Mouse (Mus musculus) heart, adult 2 months (tissue): ENCODE data around the gene Tnk1.

Experiments used
- CTCF ChIP-seq: fragments of 200-600 bp; IDR thresholded peaks from 2 replicates; pipeline ENCODE4 v1.8.1; 2022; ENCODE audit warnings: antibody characterized with exemption, mild to moderate bottlenecking, moderate library complexity
- EP300 ChIP-seq: fragments of 200-500 bp; IDR thresholded peaks from 2 replicates; pipeline ENCODE4 v1.6.1; 2011; ENCODE audit warnings: low read depth, low read length, control low read depth; ENCODE audit not compliant: insufficient read depth
- POLR2A ChIP-seq: fragments of 200-500 bp; IDR thresholded peaks from 2 replicates; pipeline ENCODE4 v1.6.1; 2011; ENCODE audit warnings: mild to moderate bottlenecking, low read depth, low read length, control low read depth; ENCODE audit not compliant: insufficient read depth

DNA sequence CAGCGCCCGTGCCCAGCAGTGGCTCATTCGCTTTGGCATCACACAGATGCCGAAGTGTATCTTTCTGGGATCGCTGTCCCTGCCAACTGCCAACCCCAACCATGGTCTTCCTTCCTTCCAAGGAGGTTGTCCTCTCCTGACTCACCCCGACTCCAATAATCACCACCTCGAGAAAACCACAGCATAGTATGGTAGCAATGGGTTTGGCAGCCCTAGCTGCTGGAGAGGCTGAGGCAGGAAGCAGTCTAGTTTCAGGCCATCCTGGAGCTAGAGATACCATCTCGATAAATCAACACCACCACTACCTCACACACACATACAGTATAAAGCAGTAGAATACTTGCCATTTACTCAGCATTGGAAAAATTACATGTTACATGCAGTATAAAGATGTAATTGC is 39.7 kb downstream of the Tnk1 start:
- TF ChIP-seq EP300 (no peak), CTCF (no peak), POLR2A (no peak)
